Mouse (Mus musculus) hindlimb bud, embryonic 11.5 days (tissue): ENCODE results near the gene Wnt1.
"Not testable (repeated sequence)": the region's sequence is repeated elsewhere in the genome, so short reads cannot be mapped to it uniquely, and the experiment has no call there.

ENCODE experiments used
- DNase-seq: peaks from one replicate; pipeline ENCODE4 v3.0.0-alpha.2; 2012; ENCODE audit warnings: low read depth, low spot score; ENCODE audit errors: extremely low spot score

Wnt1 gene

DNA sequence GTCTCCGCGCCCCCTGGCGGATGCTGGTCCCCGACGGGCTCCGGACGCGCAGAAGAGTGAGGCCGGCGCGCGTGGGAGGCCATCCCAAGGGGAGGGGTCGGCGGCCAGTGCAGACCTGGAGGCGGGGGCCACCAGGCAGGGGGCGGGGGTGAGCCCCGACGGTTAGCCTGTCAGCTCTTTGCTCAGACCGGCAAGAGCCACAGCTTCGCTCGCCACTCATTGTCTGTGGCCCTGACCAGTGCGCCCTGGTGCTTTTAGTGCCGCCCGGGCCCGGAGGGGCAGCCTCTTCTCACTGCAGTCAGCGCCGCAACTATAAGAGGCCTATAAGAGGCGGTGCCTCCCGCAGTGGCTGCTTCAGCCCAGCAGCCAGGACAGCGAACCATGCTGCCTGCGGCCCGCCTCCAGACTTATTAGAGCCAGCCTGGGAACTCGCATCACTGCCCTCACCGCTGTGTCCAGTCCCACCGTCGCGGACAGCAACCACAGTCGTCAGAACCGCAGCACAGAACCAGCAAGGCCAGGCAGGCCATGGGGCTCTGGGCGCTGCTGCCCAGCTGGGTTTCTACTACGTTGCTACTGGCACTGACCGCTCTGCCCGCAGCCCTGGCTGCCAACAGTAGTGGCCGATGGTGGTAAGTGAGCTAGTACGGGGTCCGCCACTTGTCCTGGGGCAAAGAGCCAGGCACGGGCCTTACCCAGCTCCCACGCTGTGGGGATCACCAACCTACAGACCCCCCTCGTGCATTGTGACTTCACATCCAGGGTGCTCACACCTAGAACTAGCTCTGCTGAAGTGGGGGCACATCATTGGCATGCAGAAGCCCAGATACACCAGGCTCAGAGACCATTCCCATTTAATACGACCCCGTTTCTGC, at the start of gene Wnt1:
Gene Wnt1, plus strand, starts transcription at position 197 of the 875 bp plus-strand sequence.
- DNase-seq: no peak

DNA sequence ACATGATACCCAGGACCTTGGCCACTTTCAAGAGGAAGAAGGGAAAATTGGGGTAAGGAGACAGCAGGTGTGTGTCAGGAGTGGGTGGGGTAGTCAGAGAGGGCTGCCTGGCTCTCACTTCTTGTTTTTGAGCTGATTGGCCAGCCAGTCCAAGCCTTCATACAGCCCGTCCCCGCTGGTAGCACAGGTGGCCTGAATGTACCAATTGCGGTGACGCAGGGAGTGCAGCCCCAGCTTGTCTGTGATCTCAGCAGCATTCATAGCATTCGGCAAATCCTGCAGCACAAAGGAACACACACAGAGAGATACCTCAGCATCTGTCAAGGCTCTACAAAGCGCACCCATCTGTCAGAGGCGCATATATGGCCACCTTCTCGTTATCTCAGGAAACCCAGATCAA, 49.4 kb upstream of the Wnt1 start:
- no peak for DNase-seq

DNA sequence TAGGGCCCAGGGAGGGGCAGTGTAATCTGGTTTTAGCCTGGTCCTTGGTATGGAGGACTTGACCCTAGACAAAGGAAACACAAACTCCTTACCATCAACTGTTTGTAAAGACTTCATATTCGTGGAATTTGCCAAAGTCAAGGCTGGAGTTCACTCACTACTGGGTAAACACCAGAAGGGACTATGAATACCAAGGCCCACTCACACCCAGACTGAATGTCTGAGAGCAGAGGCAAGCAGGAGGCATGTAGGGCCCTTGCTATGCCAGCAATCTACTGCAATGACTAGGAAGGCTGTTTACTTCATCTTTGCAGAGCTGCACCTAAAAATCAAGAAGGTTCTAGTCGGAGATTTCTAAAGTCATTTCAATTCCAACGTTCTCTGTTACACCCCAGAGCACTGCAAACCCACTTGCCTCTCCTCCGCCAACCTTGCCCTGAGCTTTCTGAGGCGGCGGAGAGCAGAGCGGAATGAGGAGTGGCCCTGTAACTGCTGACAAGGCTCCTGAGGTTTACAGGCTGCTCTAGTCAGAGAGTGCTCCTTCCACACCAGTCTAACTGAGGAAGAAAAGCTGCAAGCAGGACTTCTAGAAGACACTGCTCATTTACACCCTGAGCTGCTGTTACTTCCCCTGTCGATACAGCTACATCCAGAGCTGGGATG, 46.8 kb upstream of the Wnt1 start:
- DNase-seq: no peak

DNA sequence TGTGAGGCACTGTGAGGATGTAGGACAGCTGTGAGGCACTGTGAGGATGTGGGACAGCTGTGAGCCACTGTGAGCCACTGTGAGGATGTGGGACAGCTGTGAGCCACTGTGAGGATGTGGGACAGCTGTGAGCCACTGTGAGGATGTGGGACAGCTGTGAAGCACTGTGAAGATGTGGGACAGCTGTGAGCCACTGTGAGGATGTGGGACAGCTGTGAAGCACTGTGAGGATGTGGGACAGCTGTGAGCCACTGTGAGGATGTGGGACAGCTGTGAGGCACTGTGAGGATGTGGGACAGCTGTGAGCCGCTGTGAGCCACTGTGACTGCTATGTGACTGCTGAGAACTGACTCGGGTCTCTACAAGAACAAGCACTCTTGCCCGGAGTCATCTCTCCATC, 45.8 kb upstream of the Wnt1 start:
- DNase-seq: not testable (repeated sequence)

DNA sequence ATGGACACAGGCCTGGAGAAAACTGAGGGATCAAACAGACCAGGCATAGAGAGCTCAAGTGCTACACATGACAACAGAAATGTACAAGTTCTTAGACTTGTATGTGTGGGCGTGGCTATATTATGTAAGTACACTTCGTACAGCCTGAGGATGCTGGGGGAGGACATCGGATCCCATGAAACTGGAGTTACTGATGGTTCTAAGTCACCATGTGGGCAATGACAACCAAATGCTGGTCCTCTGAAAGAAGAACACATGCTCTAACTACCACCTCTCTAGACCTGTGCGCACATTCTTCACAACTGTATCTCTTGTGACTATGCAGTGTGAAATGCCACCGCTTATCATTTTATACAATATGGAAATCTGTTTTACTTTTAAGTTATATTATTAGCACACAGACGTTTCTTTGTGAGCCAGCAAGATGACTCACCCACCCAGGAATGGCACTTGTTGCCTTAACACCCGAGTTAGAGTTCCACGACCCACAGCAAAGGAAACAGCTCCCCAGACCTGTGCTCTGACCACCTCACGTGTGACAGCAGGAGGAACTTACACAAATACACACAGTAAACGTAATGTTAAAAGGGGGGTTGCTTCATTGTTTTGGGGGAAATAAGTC, 43.2 kb upstream of the Wnt1 start:
- no peak for DNase-seq

GRCm38 (mm10) chr15:98747296-98747695, 42.4 kb upstream of the Wnt1 start:
- no peak for DNase-seq

- no peak for DNase-seq
Measured at GRCm38 (mm10) chr15:98749093-98749492, 40.6 kb upstream of the Wnt1 start.

DNA sequence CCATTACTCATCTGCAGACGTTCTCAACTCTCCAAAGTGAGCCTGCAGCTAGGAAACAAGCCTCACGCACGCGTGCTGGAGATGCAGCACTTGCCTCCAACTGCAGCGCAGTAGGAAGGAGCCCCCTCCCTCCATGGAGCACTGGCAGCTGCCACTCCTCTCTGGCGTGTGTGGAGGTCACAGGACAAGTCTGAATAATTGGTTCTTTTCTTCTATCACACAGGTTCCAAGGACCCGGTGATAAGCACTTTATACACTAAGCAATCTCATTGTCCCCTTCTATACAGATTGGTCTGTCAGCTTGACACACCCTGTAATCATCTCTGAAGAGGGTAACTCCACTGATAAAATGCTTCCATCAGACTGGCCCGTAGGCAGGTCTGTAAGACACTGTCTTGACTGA, 36.6 kb upstream of the Wnt1 start:
- DNase-seq: no peak

DNA sequence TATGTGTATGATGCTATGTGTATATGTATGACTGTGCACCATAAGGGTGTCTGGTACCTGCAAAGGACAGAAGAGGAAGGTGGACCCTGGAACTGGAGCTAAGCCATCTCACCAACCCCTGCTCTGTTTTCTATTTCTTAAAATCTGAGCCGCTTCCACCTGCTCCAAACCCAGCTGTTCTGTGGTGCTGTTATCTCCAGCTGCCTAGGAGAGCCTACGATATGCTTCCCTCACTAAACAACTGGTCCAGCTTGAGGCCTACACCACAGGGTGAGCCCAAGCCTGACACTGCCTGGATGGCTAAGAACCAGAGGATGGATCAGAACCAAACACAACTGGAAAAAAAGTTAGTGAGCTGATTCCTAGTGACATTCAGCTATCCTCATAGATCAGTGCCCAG, 35.5 kb upstream of the Wnt1 start:
- no peak for DNase-seq

- no peak for DNase-seq
Measured at GRCm38 (mm10) chr15:98762201-98762621, 27.4 kb upstream of the Wnt1 start.

- peak; percentile 82 for DNase-seq
Measured at GRCm38 (mm10) chr15:98762670-98763529, 26.8 kb upstream of the Wnt1 start, which contains the start of gene Arf3. TSS of gene Arf3 (minus strand) at chr15:98763214.

DNA sequence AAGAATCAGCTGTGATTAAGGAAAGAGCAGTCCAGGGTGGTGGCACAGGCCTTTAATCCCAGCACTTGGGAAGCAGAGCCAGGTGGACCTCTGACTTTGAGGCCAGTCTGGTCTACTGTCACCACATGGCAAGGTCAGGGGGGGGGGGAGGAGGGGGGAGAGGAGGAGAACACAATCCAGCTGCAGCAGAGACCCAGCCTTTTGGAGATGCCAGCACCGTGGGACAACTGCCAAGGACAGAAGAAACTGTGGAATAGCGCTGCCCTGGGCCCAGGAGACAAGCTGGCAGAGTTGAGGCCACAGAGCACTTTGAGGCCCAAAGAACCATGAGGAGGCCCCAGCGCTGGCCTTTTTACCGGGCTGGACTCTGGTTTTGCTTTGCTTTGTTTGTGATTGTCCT, 23.7 kb upstream of the Wnt1 start:
- no peak for DNase-seq

- no peak for DNase-seq
Measured at GRCm38 (mm10) chr15:98768259-98768658, 21.4 kb upstream of the Wnt1 start.

GRCm38 (mm10) chr15:98771813-98772425, 17.7 kb upstream of the Wnt1 start:
- no peak for DNase-seq

DNA sequence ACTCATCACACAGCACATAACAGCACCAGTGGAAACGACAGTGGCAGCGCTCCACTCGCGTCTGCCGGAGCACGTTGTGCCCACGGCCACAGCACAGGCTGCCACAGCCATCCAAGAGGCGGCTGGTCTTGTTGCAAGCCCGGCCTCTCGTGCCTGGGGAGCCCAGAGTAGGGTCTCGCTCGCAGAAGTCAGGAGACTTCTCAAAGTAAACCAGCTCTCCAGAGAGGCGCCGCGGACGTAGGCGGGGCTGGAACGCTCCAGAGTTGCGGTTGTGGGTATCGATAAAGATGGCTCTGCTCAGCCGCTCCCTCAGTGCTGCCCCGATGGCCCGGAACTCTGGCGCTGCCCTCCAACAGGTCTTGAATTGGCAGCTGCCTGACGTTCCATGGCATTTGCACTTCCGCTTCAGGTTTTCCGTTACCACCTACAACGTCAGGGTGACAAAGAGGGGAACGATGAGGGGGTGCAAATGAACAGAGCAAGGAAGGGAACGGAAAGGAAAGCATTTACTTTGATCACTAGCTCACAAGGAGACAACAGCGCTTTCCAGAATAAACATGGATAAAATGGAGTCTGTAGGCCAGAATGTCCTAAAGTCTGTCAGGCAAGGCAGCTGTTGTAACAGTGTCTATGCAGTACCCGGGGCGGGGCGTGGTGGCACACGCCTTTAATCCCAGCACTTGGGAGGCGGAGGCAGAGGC, 17.0 kb upstream of the Wnt1 start:
- DNase-seq: no peak

- DNase-seq: no peak
Measured at GRCm38 (mm10) chr15:98774096-98774495, 15.6 kb upstream of the Wnt1 start.

GRCm38 (mm10) chr15:98775533-98775932, 14.1 kb upstream of the Wnt1 start:
- DNase-seq: no peak

DNA sequence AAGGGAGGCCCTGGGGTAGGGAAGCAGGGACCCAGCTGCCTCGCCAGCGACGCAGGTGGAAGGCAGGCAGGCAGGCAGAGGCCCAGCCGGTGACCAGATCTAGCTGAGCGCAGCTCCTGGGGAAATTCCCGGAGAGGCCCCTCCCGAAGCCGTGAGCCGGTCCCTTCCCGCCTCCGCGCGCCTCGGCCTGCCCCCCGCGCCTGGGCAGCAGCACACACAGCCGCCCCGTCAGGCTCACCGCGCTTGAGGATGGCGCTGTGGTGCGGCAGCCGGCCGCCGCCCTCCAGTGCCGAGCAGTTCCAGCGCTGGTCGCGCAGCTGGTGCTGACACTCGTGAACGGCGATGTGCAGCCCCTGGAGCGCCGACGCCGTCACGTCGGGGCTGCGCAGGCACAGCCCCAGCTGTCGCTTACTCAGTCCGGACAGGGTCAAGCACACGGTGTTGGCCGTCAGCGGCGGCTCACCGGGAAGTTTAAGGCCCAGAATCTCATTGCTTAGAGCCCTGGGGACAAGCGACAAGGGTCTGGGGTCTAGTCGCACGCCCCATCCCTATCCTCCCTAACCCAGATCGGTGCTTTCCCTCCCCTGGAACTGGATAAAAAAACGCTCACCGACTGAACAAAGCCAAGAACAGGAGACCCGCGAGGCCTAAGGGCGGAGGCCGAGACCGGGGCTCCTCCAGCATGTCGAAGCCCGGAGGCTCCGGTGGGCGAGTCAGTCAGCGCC, 13.2 kb upstream of the Wnt1 start:
- no peak for DNase-seq

GRCm38 (mm10) chr15:98777005-98777616, 12.5 kb upstream of the Wnt1 start:
- no peak for DNase-seq
